Mouse (Mus musculus): ENCODE measurements around the gene Ets2.

Ets2 gene

DNA sequence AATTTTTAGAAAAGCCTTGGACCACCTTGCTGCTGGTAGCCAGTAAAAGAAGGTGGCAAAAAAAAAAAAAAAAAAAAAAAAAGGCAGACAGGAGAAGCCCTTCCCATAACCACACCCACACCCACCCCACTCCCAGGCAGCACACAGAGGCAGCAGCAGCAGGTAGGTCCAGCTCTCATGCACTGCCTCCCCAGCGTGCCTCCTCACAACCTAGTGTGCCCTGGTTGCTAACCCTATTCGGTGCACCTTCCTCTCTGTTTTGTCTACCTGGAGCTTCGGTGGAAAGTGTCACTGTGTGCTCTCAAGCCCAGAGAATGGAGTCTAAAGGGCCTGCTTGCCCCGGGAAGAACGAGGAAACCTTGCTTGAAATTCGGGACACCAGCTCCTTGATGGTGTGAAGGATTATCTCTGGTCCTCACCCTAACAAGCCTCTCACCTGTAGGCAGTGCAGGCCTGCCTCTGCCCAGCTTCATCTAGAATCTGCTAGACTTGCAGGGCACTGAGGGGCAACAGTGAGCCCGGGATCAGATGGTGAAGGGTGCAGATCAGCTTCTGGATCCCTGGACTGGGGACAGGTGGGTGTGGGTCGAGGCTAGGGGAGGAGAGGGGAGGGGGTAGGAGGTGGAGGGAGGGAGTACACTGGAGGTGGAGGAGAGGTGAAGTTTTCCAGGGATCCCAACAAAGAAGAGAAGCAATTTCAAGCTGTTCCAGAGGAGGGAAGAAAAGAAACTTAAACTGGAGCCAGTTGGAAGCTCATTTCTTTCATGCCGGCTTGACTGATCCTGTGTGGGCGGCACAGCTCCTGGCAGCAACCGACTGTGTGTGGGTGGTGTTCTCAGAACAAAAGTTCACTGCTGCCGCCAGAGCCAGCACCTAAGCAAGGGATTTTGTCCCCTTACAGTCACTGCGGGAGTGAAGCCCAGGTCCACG lies 67.5 kb downstream of the Ets2 start:
- DNase-seq (ENCODE audit: low spot score in 2 of 2) = peak in 1 of 2 experiments; percentile 47

DNA sequence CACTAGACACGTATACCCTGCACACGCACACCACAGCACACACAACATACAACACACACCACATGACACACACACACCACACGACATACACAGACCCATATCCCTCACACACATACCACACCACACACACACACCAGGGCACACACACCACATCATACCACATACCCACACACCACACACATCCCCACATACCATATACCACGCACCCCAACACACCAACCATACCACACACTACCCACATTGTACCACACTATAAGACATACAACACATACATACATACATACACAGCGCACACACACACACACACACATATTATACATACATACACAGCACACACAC lies 68.1 kb downstream of the Ets2 start:
- DNase-seq (ENCODE audit: low spot score in 2 of 2) = no peak

DNA sequence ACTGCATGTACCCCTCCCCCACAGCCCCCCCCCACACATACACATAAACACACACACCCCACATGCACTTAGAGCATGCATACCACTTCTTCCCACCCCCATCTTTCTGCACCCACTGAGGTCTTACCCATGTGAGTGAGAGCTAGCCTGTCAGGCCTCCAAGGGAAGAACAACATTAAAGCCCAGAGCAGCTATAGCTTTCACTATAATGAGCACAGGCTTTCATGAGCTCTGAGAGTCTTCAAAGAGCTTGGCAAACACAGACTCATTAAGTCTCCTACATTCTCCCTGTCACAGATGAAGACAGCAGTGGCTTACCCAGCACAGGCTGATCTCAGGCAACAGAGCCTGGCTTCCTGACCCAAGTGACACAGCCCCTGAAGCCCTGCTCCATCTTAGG lies 68.5 kb downstream of the Ets2 start:
- no peak for DNase-seq (ENCODE audit: low spot score in 2 of 2)

Data from urinary bladder, postnatal 36 days (tissue).